Mouse (Mus musculus): Measurements from ENCODE around the gene Caln1. TPM values are rescaled to one million over a fixed set of nuclear protein-coding genes. Genes with fewer than 3 reads are reported as not detected.

The Caln1 gene
- polyA plus RNA-seq, 1 experiment, result not detected

DNA sequence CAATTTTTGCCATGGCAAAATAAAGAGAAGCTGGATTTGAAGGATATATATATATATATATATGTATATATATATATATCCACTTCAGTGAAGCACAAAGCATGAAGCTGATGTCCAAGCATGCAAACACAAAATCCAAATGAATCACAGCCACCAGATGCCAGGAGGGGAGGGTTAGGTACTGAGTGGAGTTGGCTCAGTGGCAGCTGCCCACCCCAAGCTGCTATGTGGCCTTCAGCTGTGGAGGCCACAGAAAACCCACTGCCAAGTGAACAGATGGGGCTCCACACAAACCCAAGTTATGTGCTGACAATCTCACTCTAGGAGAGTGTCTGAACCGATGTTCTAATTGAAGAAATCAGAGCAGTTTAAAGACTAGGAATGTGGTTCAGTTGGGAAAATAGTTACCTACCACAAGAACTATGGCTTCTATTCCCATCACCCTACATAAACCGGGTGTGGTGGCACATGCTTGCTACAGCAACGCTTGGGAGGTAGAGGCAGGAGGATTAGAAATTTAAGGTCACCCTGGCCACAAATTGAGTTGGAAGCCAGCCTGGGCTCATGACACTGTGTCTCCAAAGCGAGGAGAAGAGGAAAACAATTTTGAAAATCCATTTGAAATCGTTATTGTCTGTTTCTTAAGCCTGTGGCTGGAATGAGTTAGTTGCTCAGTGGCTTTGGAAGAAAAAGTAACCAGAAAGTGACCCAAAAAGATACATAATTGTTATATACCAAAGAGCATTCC, 316.8 kb downstream of the Caln1 start:
- TF ChIP-seq POLR2A (IDR thresholded peaks at IDR 0.05; ENCODE audit: insufficient read depth, low read depth, low read length) (no peak), CTCF (IDR thresholded peaks at IDR 0.05; ENCODE audit: insufficient read depth, low read depth, low read length) (no peak)
- Histone ChIP-seq H3K4me1 (ENCODE audit: control insufficient read depth, insufficient read depth, low read length) (no peaks in the 10 kb centered on the region), H3K4me3 (ENCODE audit: insufficient read depth, low read depth, low read length) (no peak overlapping the region), H3K27ac (ENCODE audit: insufficient read depth, low read depth, low read length) (no peak overlapping the region)
- WGBS, result 84% methylated on average over 5 of the region's 5 CpGs

- H3K4me3 ChIP-seq (ENCODE audit: insufficient read depth, low read depth, low read length), result no peak overlapping the region
- TF ChIP-seq POLR2A (IDR thresholded peaks at IDR 0.05; ENCODE audit: insufficient read depth, low read depth, low read length) (no peak), CTCF (IDR thresholded peaks at IDR 0.05; ENCODE audit: insufficient read depth, low read depth, low read length) (no peak)
- H3K4me1 ChIP-seq (ENCODE audit: control insufficient read depth, insufficient read depth, low read length), result no peaks in the 10 kb centered on the region
- 52% methylated on average over 16 of the region's 16 CpGs for WGBS
- no peak overlapping the region for H3K27ac ChIP-seq (ENCODE audit: insufficient read depth, low read depth, low read length)
Observed at GRCm38 (mm10) chr5:130688385-130689138, 319.3 kb downstream of the Caln1 start.

GRCm38 (mm10) chr5:130691349-130691748, 322.1 kb downstream of the Caln1 start:
- WGBS, result 67% methylated on average over 3 of the region's 3 CpGs
- H3K4me3 ChIP-seq (ENCODE audit: insufficient read depth, low read depth, low read length), result no peak overlapping the region
- TF ChIP-seq CTCF (IDR thresholded peaks at IDR 0.05; ENCODE audit: insufficient read depth, low read depth, low read length) (no peak), POLR2A (IDR thresholded peaks at IDR 0.05; ENCODE audit: insufficient read depth, low read depth, low read length) (no peak)
- no peaks in the 10 kb centered on the region for H3K4me1 ChIP-seq (ENCODE audit: control insufficient read depth, insufficient read depth, low read length)
- no peak overlapping the region for H3K27ac ChIP-seq (ENCODE audit: insufficient read depth, low read depth, low read length)

- Histone ChIP-seq H3K4me1 (ENCODE audit: control insufficient read depth, insufficient read depth, low read length) (no peaks in the 10 kb centered on the region), H3K27ac (ENCODE audit: insufficient read depth, low read depth, low read length) (no peak overlapping the region), H3K4me3 (ENCODE audit: insufficient read depth, low read depth, low read length) (no peak overlapping the region)
- no peak for TF ChIP-seq POLR2A (IDR thresholded peaks at IDR 0.05; ENCODE audit: insufficient read depth, low read depth, low read length)
- no peak for TF ChIP-seq CTCF (IDR thresholded peaks at IDR 0.05; ENCODE audit: insufficient read depth, low read depth, low read length)
- 95% methylated on average over 4 of the region's 4 CpGs for WGBS
Observed at GRCm38 (mm10) chr5:130699476-130699875, 330.2 kb downstream of the Caln1 start.

- WGBS, result 85% methylated on average over 6 of the region's 6 CpGs
- H3K4me3 ChIP-seq (ENCODE audit: insufficient read depth, low read depth, low read length), result no peak overlapping the region
- TF ChIP-seq POLR2A (IDR thresholded peaks at IDR 0.05; ENCODE audit: insufficient read depth, low read depth, low read length), result no peak
- TF ChIP-seq CTCF (IDR thresholded peaks at IDR 0.05; ENCODE audit: insufficient read depth, low read depth, low read length), result no peak
- H3K4me1 ChIP-seq (ENCODE audit: control insufficient read depth, insufficient read depth, low read length), result no peaks in the 10 kb centered on the region
- no peak overlapping the region for H3K27ac ChIP-seq (ENCODE audit: insufficient read depth, low read depth, low read length)
Observed at GRCm38 (mm10) chr5:130701777-130702176, 332.5 kb downstream of the Caln1 start.

- 65% methylated on average over 4 of the region's 4 CpGs for WGBS
Observed at GRCm38 (mm10) chr5:130702361-130702760, 333.1 kb downstream of the Caln1 start.

GRCm38 (mm10) chr5:130704866-130705265, 335.6 kb downstream of the Caln1 start:
- H3K27ac ChIP-seq (ENCODE audit: insufficient read depth, low read depth, low read length), result no peak overlapping the region
- H3K4me1 ChIP-seq (ENCODE audit: control insufficient read depth, insufficient read depth, low read length), result peaks cover 5% of the 10 kb centered on the region; the same call in 1 of the 2 replicates
- TF ChIP-seq POLR2A (IDR thresholded peaks at IDR 0.05; ENCODE audit: insufficient read depth, low read depth, low read length) (no peak), CTCF (IDR thresholded peaks at IDR 0.05; ENCODE audit: insufficient read depth, low read depth, low read length) (no peak)
- WGBS, result 82% methylated on average over 4 of the region's 4 CpGs
- H3K4me3 ChIP-seq (ENCODE audit: insufficient read depth, low read depth, low read length), result no peak overlapping the region

More at GRCm38 (mm10) chr5:130702361-130702760, 333.1 kb downstream of the Caln1 start:
- Histone ChIP-seq H3K27ac (ENCODE audit: insufficient read depth, low read depth, low read length) (no peak overlapping the region), H3K4me3 (ENCODE audit: insufficient read depth, low read depth, low read length) (no peak overlapping the region), H3K4me1 (ENCODE audit: control insufficient read depth, insufficient read depth, low read length) (no peaks in the 10 kb centered on the region)
- no peak for TF ChIP-seq CTCF (IDR thresholded peaks at IDR 0.05; ENCODE audit: insufficient read depth, low read depth, low read length)
- no peak for TF ChIP-seq POLR2A (IDR thresholded peaks at IDR 0.05; ENCODE audit: insufficient read depth, low read depth, low read length)

- no peak overlapping the region for H3K4me3 ChIP-seq (ENCODE audit: insufficient read depth, low read depth, low read length)
- TF ChIP-seq POLR2A (IDR thresholded peaks at IDR 0.05; ENCODE audit: insufficient read depth, low read depth, low read length) (no peak), CTCF (IDR thresholded peaks at IDR 0.05; ENCODE audit: insufficient read depth, low read depth, low read length) (no peak)
- WGBS, result 76% methylated on average over 6 of the region's 6 CpGs
- H3K27ac ChIP-seq (ENCODE audit: insufficient read depth, low read depth, low read length), result no peak overlapping the region
- peaks cover 5% of the 10 kb centered on the region; the same call in 1 of the 2 replicates for H3K4me1 ChIP-seq (ENCODE audit: control insufficient read depth, insufficient read depth, low read length)
Observed at GRCm38 (mm10) chr5:130706202-130706855, 337.1 kb downstream of the Caln1 start.

All from olfactory bulb, adult 2 months (tissue).